Mouse (Mus musculus) liver (tissue): ENCODE data around the gene Rab27a.
"Not testable (repeated sequence)": the region's sequence is repeated elsewhere in the genome, so short reads cannot be mapped to it uniquely, and the experiment has no call there.

Experiments
- DNase-seq: peaks from one replicate; pipeline ENCODE4 v3.0.0-alpha.2; 2020; ENCODE audit warnings: mixed read lengths

Rab27a gene

DNA sequence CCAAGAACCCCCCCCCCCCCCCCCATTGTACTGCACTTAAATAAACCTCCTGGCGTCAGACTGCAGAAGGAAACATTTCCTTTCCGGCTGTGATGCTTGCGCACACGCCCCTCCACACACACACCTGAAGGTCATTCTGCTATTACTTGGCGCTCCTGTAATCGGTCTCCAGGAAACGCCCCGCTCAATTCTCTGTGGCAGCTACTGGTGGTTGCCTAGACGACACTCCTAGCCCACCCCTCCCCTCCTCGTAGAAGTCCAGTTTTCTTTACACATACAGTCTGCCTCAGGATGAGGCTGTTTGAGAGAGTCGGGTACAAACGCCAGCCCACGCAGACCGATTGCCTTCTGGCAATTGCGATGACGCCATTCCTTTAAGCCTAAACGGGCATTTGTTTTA, 49.9 kb downstream of the Rab27a start:
- no peak for DNase-seq

DNA sequence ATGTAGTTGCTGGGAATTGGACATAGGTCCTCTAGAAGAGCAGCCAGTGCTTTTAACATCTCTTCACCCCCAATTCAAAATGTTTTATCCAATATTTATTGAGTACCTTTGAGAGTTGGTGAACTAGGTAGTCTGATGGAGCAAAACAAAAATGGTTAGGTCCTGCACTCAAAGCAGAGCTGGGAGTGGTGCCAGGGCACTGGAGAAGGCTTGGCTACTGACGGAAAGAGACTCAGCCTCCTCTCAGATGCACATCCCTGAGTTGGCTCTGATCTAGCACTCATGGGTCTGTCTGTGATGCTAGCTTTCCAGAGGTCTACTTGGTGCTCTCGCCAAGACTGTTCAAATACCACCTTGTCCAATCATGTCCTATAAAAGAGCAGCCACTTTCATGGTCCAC, 53.2 kb downstream of the Rab27a start:
- no peak for DNase-seq

DNA sequence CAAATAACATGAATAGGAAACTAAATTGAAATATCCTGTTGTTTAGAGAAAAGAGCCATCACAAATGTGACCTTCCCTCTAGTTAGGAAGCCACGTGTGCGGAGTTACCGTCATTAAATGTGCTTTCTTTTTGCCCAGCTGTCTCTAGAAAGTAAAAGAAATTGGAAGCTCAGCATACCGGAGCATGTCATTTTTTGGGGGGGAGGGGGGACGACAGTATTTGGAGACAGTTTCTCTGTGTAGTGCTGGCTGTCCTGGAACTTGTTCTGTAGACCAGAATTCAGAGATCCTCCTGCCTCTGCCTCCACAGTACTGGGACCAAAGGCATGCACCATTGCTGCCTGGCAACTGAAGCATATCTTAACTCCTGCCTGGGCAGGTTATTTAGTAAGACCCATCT, 56.9 kb downstream of the Rab27a start, which contains the start of gene Khdc3:
Khdc3 (plus strand) TSS at position 301 of the 400 bp plus-strand sequence.
- DNase-seq, result no peak

DNA sequence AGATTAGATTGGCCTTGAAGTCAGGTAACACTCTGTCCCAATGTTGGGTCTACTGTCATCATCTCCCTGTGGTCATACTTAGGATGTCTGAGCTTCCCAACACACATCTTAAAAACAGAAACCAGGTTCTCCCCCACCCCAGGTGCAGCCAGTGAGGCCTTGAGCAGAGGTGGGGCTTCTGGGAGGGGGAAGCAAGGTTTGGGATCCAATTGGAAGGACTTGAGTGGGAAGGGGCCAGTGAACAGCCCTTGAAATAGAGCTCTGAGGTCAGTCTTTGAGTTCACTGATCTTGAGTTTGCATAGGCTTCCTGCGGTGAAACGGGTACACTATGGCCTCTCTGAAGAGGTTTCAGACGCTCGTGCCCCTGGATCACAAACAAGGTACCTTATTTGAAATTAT, 57.5 kb downstream of the Rab27a start, which contains the start of gene Gm20509:
Gm20509 (plus strand) TSS at position 290 of the 400 bp plus-strand sequence.
- no peak for DNase-seq

DNA sequence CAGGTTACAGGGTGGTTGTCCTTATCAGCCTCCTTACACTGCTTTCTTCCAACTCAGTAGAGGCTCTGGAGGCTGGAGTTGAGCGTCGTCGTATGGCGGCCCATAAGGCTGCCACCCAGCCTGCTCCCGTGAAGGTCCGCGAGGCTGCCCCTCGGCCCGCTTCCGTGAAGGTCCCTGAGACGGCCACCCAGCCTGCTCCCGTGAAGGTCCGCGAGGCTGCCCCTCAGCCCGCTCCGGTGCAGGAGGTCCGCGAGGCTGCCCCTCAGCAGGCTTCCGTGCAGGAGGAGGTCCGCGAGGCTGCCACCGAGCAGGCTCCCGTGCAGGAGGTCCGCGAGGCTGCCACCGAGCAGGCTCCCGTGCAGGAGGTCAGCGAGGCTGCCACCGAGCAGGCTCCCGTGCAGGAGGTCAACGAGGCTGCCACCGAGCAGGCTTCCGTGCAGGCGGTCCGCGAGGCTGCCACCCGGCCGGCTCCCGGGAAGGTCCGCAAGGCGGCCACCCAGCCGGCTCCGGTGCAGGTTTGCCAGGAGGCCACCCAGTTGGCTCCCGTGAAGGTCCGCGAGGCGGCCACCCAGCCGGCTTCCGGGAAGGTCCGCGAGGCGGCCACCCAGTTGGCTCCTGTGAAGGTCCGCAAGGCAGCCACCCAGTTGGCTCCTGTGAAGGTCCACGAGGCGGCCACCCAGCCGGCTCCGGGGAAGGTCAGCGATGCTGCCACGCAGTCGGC, 58.7 kb downstream of the Rab27a start:
- DNase-seq, result peak; percentile 10

DNA sequence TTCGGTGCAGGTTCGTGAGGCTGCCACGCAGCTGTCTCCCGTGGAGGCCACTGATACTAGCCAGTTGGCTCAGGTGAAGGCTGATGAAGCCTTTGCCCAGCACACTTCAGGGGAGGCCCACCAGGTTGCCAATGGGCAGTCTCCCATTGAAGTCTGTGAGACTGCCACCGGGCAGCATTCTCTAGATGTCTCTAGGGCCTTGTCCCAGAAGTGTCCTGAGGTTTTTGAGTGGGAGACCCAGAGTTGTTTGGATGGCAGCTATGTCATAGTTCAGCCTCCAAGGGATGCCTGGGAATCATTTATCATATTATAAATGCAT, 59.2 kb downstream of the Rab27a start:
- DNase-seq, result no peak

DNA sequence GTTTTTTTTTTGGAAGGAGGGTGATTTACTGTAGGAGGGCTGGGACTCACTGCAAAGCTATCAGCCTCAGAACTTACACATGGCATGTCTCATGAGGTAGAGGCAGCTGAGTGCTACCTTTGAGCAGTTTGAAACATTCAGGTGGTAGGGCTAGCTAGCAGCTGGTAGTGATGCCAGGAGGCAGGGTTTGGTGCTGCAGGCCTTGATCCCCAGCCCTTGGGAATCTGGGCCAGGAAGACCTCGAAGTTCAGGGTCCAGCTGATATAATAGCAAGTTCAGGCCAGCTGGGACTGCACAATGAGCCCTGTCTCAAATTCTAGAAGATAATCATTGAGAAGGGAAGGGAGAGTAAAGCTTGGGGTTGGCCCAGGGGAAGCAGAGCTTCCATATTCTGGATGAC, 60.5 kb downstream of the Rab27a start:
- no peak for DNase-seq

DNA sequence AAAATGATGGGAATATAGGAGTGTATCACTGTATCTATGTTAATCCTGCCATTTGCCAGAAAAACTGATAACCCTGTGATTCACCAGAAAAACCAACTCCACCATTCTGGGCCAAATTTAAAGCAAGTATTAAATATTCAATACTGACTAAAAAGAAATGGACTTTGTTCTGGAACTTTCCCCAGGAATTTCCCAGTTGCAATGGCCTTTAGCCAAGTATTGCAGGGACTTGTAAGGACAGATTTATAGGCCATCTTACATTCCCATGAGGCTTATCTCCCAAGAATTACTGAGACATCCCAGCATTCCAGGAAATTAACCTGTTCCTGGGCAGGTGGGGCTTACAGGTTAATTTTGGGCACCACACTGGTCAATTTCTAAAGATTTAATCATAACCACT, 61.1 kb downstream of the Rab27a start:
- DNase-seq, result no peak

DNA sequence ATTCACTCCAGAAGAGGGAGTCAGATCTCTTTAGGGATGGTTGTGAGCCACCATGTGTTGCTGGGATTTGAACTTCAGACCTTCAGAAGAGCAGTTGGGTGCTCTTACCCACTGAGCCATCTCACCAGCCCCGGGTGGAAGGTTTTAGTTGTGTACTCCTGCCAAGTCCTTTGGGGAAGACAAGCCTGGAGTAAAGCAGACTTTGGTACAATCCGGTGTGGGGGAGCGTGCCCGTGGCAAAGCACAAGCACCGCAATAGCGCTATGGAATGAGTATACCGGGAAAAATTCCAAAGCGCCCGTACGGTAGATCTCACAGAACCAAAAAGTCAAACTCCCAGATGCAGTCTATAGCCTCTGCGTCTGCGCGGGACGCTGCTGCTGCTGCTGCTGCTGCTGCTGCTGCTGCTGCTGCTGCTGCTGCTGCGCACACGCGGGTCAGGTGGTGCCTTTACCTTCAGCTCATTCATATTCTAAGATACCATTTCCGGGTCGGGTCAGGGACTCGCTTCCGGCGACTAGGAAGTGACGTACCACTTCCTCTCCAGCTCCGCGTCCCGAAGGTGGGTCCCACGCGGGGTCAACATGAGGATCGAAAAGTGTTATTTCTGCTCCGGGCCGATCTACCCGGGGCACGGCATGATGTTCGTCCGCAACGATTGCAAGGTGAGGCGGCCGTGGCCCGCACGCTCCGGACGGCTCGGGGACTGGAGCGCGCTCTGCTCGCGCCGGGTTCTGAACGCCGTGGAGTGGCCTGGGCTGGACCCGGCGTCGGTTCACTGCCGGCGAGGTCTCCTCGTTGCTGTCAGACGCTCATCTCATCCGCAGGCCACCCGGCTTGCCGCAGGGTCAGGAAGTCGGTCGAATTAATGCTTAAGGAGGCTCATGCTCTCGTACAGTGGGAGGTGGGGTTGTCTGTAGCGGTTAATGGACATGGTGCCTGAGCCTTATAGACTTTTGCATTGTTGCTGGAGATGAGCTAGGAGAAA, 68.6 kb downstream of the Rab27a start, which contains the start of gene Rsl24d1:
Rsl24d1 (plus strand) TSS at position 508 of the 988 bp plus-strand sequence.
- peak; percentile 83 for DNase-seq

DNA sequence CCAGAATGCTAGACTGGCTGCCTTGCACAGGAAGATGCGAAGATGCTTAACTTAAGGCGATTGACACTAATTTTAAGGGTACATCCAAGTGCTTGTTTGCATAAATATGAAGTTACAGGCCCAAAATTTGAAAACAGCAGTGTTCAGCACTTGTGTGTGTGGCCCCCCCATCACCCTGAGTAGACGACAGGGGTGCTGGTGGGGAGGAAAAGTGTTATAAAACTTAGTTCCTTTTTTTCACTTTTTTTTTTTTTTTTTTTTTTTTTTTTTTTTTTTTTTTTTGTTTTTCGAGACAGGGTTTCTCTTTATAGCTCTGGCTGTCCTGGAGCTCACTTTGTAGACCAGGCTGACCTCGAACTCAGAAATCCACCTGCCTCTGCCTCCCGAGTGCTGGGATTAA, 72.0 kb downstream of the Rab27a start:
- not testable (repeated sequence) for DNase-seq

DNA sequence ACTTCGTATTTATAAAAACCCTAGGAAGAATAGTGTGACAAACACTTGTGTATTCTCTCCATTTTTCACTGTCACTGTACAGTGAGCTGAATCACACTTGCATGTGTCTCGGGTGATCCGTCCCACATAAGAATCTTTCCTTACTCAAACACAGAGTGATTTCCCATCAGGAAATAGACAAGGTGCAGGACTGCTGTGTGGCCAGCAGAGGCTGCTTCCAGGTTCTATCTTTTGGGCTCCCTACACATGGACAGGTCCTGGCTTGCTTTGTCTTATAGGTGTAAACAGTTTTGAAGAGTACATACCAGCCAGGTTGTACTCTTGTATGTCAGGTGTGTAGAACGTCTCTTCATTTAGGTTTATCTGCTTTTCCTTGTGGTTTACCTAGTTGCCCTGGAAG, 73.4 kb downstream of the Rab27a start:
- no peak for DNase-seq

DNA sequence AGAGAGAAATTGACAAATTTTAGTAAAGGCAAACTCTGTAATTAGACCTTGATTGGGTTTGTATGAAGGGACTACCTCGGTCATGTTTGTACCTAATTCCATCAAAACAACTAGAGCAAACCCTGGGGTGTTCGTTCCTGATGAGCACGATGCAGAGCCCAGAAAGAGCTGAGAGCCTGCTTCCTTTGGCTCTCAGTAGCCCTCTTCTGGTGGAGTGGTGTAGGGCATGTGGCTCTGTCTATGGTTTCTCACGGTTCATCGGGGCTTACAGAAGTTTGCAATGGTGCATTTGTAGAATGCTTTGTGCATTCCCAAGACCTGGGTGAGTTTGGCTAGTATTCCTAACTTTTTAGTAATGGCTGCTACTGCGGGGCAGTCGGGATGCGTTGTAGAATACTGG, 77.1 kb downstream of the Rab27a start:
- DNase-seq, result no peak

DNA sequence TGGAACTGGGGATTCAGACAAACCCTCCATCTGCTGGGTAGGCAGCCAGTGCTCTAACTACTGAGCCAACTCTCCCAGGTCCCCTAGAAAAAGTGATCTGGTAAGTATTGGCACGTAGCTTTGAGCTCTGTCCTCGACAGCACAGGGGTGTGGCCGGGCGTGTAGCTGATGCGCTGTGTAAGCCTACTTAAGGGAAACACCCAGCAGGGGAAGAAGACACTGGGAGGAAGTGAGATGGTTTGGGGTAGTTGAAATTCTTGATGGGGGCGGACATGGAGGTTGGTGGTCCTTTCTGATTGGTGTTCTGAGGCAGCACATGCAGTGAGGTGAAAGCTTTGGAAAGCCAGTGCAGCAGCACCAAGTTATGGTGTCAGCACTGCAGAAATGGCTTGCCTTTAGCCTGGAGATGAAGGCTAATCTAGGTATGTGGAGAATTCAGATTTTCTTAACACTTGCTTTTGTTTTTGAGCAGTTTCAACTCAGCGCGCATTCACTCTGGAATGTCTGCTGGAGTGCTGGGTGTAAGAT, 80.5 kb downstream of the Rab27a start:
- DNase-seq, result peak; percentile 18

DNA sequence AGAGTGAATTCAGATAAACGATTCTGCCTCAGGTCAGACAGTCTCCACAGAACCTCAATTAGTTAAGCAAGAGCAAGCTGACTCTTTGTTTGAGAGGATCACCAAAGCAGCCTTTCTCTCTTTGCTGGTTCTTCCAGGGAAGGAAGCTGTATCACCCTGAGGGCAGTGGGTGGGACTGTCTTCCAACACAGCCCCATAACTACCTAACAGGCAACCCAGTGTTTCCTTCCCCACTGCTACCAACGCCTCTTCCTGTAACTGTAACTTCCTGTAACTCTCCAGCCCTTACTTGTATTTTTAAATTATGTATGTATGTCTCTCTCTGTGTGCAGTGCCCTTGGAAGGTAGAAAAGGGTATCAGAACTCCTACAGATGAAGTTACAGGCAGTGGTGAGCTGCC, 82.8 kb downstream of the Rab27a start:
- DNase-seq, result no peak

DNA sequence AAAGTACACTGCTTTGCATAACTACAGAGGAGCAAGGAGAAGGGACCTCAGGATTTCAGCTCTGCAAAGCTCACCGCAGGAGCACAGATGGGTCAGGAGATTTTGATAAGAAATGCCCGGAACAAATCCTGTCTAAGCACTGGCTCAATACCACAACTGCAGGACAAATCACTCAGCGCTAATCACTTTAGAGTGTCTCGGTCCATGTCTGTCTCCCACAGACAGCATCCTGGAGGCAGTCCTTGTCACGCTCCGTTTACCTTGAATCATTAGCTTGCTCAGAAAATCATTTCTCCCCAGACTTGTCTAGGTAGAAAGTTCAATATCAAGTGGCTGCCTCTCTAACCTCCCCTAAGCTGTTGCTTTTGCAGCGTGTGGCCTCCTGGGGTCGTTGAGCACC, 85.2 kb downstream of the Rab27a start:
- no peak for DNase-seq

DNA sequence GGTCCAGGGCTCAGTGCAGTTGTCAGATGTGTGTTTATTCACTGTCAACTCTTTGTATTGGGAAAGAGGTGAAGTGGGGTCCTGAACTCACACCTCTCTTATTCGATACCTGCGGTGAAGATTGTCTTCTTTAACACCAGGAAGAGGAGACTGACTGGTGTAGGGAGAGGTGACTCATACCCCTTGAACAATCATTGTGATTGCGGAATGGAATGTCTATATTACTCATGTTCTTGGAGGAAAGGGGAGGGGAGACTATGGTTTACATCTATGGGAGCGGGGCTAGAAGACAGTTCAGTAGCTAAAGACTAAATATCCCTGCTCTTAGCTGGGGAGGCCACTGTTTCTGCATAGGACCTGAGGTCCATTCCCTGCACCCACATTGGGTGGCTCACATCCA, 85.9 kb downstream of the Rab27a start:
- DNase-seq, result no peak

DNA sequence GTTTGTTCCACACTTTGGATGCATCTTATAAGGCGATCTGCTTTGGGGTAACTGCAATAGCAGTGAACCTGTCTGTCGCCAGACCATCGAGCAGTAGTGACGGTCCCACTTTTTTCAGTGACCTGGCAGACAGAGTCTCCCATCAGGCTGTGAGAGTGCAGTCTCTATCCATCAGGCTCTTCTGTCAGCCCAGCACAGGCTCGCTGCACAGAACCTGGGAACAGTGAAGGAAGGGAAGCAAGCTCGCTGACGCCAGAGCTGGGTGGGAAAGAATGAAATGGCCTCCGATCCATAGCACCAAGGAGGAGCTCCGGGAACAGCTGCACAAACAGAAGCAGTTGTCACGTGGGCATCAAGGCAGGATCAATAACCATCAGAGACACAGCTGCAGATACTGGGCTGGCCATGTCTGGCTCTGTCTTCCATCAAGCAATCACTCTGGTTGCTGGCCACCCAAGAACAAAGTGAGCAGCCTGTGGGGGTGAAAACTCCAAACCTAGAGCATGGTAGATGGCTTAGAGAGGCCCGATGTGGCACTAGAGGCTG, 92.8 kb downstream of the Rab27a start:
- no peak for DNase-seq
